Mouse (Mus musculus) heart, postnatal 0 days (tissue): ENCODE data around the gene Gm20532. TPM values are rescaled to one million over a fixed set of nuclear protein-coding genes. Genes with fewer than 3 reads are reported as not detected.

Experiments
- ATAC-seq: fragments of 200-750 bp; cut with Nextera tagmentation; 2 replicates; pipeline ENCODE4 v1.8.0; 2017; ENCODE audit warnings: low read depth, moderate number of reproducible peaks, moderate library complexity; ENCODE audit not compliant: insufficient read depth
- DNase-seq: peaks from one replicate; pipeline ENCODE4 v3.0.0-alpha.2; 2016; ENCODE audit warnings: low spot score
- H3K27ac ChIP-seq: fragments of 300-500 bp; sonication (generic); 2 replicates; pipeline ENCODE4 v1.5.1; 2014; ENCODE audit warnings: low read depth, mild to moderate bottlenecking
- H3K27me3 ChIP-seq: fragments of 300-500 bp; sonication (generic); 2 replicates; pipeline ENCODE4 v1.6.1; 2014; ENCODE audit warnings: low read length, mixed read lengths; ENCODE audit not compliant: control insufficient read depth, insufficient read depth
- H3K36me3 ChIP-seq: fragments of 300-500 bp; sonication (generic); replicated peaks from 2 replicates; pipeline ENCODE4 v1.6.1; 2014; ENCODE audit warnings: low read length, mixed read lengths; ENCODE audit not compliant: control insufficient read depth, insufficient read depth
- H3K4me1 ChIP-seq: fragments of 300-500 bp; sonication (generic); 2 replicates; pipeline ENCODE4 v1.6.1; 2014; ENCODE audit warnings: antibody characterized with exemption; ENCODE audit not compliant: control insufficient read depth, insufficient read depth
- H3K4me2 ChIP-seq: fragments of 300-500 bp; sonication (generic); 2 replicates; pipeline ENCODE4 v1.6.1; 2014; ENCODE audit warnings: low read depth, mild to moderate bottlenecking, low read length, moderate library complexity
- H3K4me3 ChIP-seq: fragments of 300-500 bp; sonication (generic); 2 replicates; pipeline ENCODE4 v1.5.1; 2014; ENCODE audit warnings: low read depth, low read length
- H3K9ac ChIP-seq: fragments of 300-500 bp; sonication (generic); replicated peaks from 2 replicates; pipeline ENCODE4 v1.6.1; 2014; ENCODE audit warnings: low read depth, low read length, mixed read lengths
- H3K9me3 ChIP-seq: fragments of 300-500 bp; sonication (generic); replicated peaks from 2 replicates; pipeline ENCODE4 v1.6.1; 2016; ENCODE audit warnings: low read length; ENCODE audit not compliant: control insufficient read depth
- CTCF ChIP-seq: IDR thresholded peaks from 2 replicates; pipeline ENCODE4 v1.5.1; 2016; ENCODE audit warnings: antibody characterized with exemption, control low read depth, low read depth
- EP300 ChIP-seq: IDR thresholded peaks from 2 replicates; pipeline ENCODE4 v1.6.1; 2016; ENCODE audit warnings: antibody characterized with exemption, low read depth
- WGBS: fragments of 180-500 bp; shearing (Covaris S2); extraction: QIAGEN DNeasy Blood & Tissue Kit; methylation state at CpG from one replicate; pipeline ENCODE4 v1.1.7; 2014; 5-methylcytosine and 5-hydroxymethylcytosine counted together
- polyA plus RNA-seq: library from polyadenylated mRNA; unstranded; fragments of >200 nt; fragmentation: Nextera tagmentation; extraction: Ambion mirVana; gene quantifications from 2 replicates; pipeline ENCODE4 v1.2.1, GENCODE M21; 2015
- total RNA-seq: library from RNA; depleted of rRNA; stranded (reverse); fragments of >200 nt; gene quantifications from 2 replicates; pipeline ENCODE4 v1.2.3, GENCODE M21; 2014; ENCODE audit warnings: low replicate concordance; rRNA removed

The Gm20532 gene
- total RNA-seq (not detected in 2 replicates), polyA plus RNA-seq (not detected in 2 replicates)

GRCm38 (mm10) chr2:26586294-26587043 is at the start of gene Gm20532:
TSS of gene Gm20532 (plus strand) at chr2:26586639.
- Histone ChIP-seq H3K4me2 (peak within 1 kb of the TSS; percentile 78), H3K9ac (peak within 1 kb of the TSS; percentile 77), H3K9me3 (no peaks in the 10 kb centered on the region), H3K36me3 (peaks cover 2% of the 10 kb centered on the region), H3K27me3 (no peaks in the 10 kb centered on the region), H3K4me3 (peak within 1 kb of the TSS; percentile 65), H3K27ac (peak within 1 kb of the TSS; percentile 86), H3K4me1 (peaks cover 17% of the 10 kb centered on the region; the same call in 1 of the 2 replicates)
- whole genome bisulfite sequencing, result under 1% methylated on average over 53 of the region's 65 CpGs
- TF ChIP-seq EP300, result no peak
- peak; percentile 45 for TF ChIP-seq CTCF
- no peak for DNase-seq
- ATAC-seq, result peak; percentile 47

DNA sequence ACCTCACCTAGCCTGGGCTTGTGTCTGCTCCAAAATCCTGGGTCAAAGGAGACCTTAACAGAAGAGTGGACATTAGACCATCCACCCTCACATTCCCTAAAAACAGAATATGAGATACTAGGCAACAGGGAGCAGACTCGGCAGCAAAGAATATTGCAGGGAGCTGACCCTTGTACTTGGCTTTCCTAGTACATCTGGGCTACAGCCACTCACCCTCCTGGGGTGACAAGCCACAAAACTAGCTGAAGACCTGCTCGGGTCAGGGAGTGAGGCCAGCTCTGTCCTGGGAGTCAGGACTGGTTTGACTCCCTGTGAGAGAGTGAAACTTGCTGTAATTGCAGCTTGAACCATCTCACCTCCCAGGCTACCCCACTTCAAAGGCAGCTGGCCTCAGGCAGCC is 46.9 kb upstream of the Gm20532 start:
- ATAC-seq (no peak), DNase-seq (no peak)
- Histone ChIP-seq H3K27ac (no peak overlapping the region), H3K4me2 (no peak overlapping the region), H3K9me3 (no peaks in the 10 kb centered on the region), H3K36me3 (no peaks in the 10 kb centered on the region), H3K27me3 (no peaks in the 10 kb centered on the region), H3K4me3 (no peak overlapping the region), H3K4me1 (peaks cover 28% of the 10 kb centered on the region), H3K9ac (no peak overlapping the region)
- 69% methylated on average over 2 of the region's 2 CpGs for whole genome bisulfite sequencing
- TF ChIP-seq CTCF (no peak), EP300 (no peak)

- Histone ChIP-seq H3K36me3 (no peaks in the 10 kb centered on the region), H3K9me3 (no peaks in the 10 kb centered on the region), H3K27ac (no peak overlapping the region), H3K4me2 (no peak overlapping the region), H3K4me3 (no peak overlapping the region), H3K4me1 (peaks cover 22% of the 10 kb centered on the region), H3K9ac (no peak overlapping the region), H3K27me3 (no peaks in the 10 kb centered on the region)
- ATAC-seq (no peak), DNase-seq (no peak)
- TF ChIP-seq EP300 (no peak), CTCF (no peak)
- WGBS, result 75% methylated on average over 7 of the region's 7 CpGs
Measured at GRCm38 (mm10) chr2:26540721-26541120, 45.7 kb upstream of the Gm20532 start.

- Histone ChIP-seq H3K4me2 (no peak overlapping the region), H3K4me3 (no peak overlapping the region), H3K9ac (no peak overlapping the region), H3K4me1 (peaks cover 22% of the 10 kb centered on the region), H3K27me3 (no peaks in the 10 kb centered on the region), H3K27ac (no peak overlapping the region), H3K9me3 (no peaks in the 10 kb centered on the region), H3K36me3 (no peaks in the 10 kb centered on the region)
- ATAC-seq (no peak), DNase-seq (no peak)
- 55% methylated on average over 9 of the region's 9 CpGs for WGBS
- TF ChIP-seq CTCF (no peak), EP300 (no peak)
Measured at GRCm38 (mm10) chr2:26541258-26541910, 45.1 kb upstream of the Gm20532 start.

DNA sequence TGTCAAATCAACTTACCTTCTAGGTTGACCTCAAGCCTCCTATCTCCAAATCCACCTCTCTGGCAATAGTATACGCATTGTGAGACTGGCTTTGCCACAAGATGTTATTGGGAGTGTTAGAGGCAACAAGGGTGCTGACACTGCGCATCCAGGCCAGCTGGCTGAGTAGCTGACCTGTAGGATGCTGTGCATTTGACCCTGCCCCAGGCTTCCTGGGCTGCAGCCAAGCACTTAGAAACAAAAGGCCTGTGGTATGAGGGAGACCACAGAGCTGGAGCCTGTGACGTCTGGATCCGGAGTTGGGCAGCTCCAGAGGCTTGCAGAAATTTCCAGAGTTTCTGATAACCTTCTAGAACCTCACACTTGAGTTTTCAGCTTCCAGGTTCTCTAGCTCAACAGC is 43.3 kb upstream of the Gm20532 start:
- H3K4me1 ChIP-seq, result peaks cover 22% of the 10 kb centered on the region
- H3K4me2 ChIP-seq, result no peak overlapping the region
- TF ChIP-seq CTCF, result no peak
- no peak for TF ChIP-seq EP300
- DNase-seq, result peak; percentile 44
- H3K9me3 ChIP-seq, result no peaks in the 10 kb centered on the region
- 34% methylated on average over 4 of the region's 4 CpGs for WGBS
- ATAC-seq, result peak; percentile 37; the same call in 1 of the 2 replicates
- peak overlapping the region; percentile 23; the same call in 1 of the 2 replicates for H3K27ac ChIP-seq
- H3K4me3 ChIP-seq, result no peak overlapping the region
- no peak overlapping the region for H3K9ac ChIP-seq
- H3K27me3 ChIP-seq, result no peaks in the 10 kb centered on the region
- no peaks in the 10 kb centered on the region for H3K36me3 ChIP-seq
